Mouse (Mus musculus) ES-E14 (cell line): ENCODE results near the gene Pimreg.

ENCODE experiments used
- HCFC1 ChIP-seq: IDR thresholded peaks from 2 replicates; pipeline ENCODE4 v1.6.1; 2012; ENCODE audit warnings: low read length, inconsistent platforms, borderline replicate concordance; ENCODE audit not compliant: insufficient read depth
- MAFK ChIP-seq: IDR thresholded peaks from 2 replicates; pipeline ENCODE4 v1.6.1; 2014; ENCODE audit warnings: mild to moderate bottlenecking, low read depth, low read length, inconsistent platforms; ENCODE audit not compliant: insufficient read depth
- ZNF384 ChIP-seq: IDR thresholded peaks from 2 replicates; pipeline ENCODE4 v1.6.1; 2012; ENCODE audit warnings: low read depth, low read length, inconsistent platforms

- TF ChIP-seq ZNF384: no peak
- no peak for TF ChIP-seq MAFK
- TF ChIP-seq HCFC1: no peak
Observed at GRCm38 (mm10) chr11:72065103-72065502, 23.3 kb downstream of the Pimreg start.
